Mouse (Mus musculus) retina, postnatal 1 day (tissue): Measurements from ENCODE around the gene Gm21970.
A peak's percentile ranks its signal among the peaks of the same experiment; 100 is the strongest.

ENCODE experiments used
- DNase-seq: peaks from one replicate; pipeline ENCODE4 v3.0.0-alpha.2; 2012

Gene Gm21970

DNA sequence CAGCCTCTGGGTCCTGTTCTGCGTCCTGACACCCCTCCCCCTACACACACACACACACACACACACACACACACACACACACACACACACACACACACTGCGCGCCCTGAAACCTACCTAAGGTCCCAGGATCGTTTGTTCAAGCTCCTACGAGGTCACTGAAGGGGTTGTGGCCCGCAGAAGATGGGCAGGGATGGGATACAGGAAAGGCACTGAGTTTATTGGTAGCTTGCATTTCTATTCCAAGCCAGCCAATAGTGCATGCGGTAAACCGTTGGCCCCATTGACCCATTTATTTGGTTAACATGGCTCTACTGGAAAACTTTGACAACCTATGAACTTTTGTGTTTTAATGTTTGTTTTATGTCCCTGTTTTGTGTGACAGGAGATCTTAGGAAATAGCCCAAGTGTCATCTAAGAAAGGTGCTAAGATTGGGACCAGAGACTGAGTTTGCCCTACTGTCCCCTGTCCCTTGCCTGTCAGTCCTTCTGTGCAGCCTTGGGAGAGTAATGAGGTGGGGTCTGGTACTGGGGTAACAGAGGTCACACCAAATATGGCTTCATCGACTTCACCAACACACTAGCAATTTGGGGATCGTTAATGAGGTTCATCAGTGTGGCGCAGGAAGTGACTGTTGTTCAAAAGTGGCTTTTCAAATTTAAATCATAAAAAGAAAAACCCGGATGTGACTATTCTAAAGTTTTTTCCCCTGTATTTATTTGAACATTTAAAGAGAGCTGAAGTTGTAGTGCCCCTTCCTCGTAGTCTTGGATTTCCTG, 17.9 kb upstream of the Gm21970 start:
- DNase-seq: no peak

DNA sequence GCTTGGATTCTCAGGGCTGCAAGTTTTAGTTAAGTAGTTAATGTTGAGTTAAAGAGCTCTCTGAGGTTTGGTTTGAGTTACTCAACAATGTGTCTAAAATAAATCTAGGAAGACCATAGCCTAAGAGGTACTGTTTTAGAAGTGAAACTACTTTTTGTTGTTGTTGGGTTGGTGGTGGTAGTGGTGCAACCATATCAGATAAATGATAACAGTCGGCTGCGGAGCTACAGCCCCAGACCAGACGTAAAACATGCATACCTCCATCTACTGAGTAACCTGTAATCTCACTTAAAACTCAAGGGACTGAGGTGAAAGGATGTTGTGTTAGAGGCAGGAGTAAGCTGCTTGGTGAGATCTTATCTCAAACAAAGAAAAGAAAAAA, 17.3 kb upstream of the Gm21970 start:
- DNase-seq: no peak

DNA sequence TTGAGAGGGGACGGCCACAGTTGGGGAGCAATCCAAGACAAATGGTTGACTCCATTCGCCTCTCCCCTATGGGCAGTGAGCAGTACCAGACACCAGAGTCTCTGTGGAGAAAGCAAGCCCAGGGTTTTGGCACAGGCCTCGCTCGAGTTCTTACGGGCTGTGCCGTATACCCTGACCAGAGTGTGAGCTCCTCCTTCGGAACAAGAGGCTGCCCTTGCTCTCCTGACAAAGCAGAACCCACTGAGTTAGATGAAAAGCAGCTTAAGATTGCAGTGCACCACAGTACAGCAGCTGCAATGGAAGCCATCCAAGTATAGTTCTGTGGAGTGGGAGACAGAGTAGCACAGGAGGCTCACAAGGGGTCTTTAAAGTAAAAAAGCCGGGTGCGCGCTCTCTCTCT, 14.8 kb upstream of the Gm21970 start:
- DNase-seq: no peak

DNA sequence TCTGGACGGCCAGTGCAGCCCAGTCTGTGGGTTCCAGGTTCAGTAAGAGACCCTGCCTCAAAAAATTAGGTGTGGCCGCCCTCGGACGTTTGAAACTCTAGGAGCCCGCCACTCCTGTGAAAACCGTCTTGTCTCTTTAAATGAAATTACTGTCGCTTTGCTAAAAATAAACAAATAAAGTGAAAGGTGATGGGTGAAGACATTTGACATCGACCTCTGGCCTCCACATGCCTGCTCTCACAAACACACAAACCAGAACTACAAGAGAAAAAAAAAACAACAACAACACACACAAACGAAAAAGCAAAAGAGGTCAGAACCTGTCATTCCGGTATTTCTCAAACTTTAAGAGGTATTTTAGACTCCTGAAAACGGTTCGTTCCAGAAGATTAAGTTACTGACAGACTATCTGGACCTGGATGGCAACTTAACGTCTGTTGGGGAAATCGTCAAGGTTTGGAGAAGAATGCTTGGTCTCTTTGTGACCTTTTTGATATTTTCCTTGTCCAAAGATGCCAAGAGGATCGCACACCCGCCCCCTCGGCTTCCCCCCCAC, 13.0 kb upstream of the Gm21970 start:
- DNase-seq: no peak

DNA sequence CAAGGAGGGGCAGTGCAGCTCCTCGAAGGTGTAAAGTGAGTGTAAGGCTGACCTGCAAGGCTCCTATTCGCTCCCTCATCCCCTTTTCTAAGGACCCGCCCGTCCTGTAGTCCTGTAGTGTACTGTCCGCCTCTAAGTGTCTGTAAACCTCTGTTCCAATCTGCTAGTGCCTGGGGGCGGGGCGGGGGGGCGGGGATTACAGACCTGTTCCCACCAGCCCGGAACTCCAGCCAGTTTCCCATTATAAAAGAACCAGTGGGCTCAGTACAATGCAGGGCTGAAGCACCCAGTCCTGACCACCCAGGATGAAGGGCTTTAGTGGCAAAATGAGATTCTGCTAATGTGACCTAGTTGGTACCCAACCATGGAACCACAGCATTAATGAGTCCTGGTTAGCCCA, 12.5 kb upstream of the Gm21970 start:
- DNase-seq: peak; percentile 87

DNA sequence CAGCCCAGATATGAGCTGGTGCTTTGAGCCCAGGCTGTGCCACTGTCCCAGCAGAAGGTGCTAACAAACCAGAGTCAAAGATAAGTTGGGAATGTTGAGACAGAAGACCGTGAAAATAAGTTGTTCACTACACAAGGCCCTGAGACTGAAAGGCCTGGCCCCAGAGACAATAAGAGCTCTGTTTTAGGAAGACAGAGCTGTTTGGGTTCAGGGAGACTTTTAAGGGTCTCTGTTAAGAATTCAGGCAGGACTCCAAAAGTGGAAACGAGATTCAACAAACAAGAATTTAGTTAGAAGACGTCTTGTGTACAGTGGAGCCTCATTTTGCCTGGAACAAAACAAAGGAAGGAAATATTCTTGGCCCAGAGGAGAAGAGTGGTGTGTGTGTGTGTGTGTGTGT, 12.1 kb upstream of the Gm21970 start:
- no peak for DNase-seq

DNA sequence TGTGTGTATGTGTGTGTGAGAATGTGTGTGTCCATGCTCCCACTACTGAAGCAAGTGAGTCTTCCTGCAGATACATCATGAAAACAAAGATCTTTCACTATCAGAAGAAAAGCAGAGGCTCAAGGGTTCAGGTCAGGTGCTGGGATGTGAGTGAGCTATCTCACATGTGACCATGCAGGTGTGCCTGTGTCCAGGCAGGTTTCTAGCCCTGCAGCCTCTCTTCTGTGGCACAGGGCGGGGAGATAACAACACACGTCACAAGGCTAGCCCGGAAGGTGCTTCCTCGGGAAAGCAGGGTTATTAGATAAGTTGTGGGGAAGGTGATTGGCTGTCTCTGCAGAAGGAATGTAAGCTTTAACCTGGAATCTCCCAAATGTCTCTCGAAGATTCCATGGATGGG, 11.4 kb upstream of the Gm21970 start:
- DNase-seq: no peak

DNA sequence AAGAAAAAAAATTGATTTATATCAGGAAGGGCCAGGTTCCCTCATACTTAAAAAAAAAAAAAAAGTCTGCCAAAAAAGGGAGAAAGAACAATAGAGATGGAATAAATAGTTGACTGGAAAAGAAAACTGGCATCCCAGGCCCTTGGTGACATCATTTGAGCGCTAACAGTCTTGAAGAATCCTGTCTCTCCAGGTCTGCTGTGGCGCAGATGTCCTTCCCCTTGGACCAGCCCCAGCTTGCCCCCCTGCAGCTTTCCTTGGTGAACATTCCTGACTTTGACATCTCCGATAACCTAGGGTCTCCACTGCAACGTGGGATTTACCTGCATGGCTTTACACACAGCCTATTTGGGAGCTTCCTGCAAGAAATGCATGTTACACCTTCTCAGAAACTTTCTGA, 9.9 kb upstream of the Gm21970 start:
- DNase-seq: no peak

DNA sequence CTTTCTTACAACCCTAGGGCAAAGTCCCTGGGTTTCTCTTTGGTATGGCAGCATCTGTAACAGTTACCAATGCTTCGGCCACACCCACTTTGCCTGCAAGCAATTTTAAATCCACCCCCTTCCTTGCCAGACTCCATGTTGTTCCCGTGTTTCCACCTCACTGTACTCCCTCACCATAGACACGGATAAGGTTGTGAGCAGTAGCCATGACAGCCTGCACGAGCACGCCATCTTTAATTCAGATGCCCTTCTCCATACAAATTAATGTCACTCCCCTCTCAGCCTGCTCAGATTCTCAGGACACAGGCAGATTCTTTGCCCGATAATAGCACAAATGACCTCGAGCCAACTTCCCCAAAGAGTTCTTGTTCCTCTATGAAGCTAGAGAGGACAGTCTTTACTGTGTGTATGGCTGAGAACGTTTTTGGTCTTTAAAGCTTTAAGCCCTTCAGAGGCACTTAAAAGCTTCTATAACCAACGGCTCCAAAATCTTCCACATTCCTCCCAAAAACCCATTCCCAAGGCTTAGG, 9.2 kb upstream of the Gm21970 start:
- DNase-seq: no peak

DNA sequence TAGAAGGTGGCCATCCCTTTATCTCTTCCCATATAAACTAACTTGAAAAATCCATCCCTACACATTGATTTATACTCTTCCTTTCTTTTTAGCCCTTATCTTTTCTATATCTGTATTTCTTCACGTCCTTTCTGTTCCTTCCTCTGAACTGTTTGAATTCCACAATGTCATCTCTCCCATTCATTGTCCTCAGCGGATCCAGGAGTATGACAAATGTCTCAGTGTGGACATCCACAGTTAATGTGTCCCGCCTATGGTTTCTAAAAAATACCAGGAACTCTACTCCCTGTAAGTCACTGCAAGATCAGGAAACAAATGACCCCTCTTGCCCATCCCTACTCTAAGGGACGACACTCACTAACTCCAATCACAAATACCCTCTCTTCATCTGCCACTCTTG, 7.3 kb upstream of the Gm21970 start:
- DNase-seq: no peak

DNA sequence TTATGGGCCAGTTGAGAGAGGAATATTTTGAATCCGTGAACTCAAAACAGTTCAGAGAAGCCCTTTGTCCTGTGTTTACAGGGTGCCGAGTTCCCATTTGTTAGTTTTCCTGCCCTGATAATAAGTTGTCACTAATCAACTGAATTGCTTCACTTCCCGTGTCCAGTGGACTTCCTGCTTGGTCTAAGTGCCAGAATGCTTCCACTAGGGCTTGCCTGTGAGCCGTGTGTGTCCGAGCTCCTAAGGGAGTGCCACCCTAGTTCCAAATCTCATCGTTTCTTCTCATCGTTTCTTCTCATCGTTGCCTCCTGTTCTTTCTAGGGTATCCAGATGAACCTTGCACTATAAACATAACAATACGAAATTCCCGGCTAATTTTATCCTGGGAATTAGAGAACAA, 5.9 kb upstream of the Gm21970 start:
- DNase-seq: peak; percentile 25

DNA sequence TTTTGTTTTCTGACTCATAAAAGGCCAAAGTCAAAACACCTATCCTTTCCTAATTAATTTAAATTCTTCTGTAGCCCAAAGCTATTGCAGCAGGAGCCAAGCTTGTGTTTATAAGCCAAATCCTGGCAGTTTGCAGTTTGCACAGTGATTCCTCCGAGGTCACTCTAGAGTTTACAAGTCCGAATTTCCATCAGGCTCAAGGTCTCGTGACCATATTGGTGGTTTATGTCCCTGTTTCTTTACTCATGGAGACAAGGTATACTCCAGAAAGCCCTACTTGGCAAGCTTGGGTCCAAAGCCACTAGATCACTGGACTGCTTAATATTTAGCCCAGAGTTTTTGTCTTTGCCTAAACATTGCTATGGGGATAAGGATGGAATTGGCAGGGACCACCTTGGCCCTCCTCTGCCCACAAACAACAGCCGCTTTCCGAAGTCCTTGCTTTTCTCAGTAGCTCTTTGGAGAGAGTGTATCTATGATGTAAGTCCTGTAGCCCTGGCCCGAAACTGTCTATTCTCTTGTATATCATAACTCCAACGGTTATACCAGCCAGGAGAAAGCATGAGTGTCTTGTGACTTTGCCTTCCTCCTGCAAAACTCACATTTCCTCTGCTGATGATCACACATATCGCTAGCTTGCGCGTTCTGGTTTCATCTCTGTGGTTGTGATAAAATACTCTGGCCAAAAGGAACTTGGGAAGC, 5.0 kb upstream of the Gm21970 start:
- no peak for DNase-seq

DNA sequence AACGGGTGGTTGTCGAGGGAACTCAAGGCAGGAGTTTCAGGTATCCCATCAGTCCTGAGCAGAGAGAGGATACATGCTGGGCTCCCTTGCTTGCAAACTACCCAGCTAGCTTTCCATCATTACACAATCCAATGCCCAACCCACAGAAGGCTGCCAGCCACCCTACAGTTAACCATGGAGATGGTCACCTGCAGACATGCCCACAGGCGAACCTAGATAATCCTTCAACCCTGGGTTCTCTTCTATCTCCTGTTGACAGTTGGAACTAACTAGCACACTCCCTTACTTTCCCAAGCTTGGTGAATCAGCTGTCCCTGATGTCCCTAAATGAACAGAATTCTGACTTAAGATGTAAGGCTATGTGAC, 4.4 kb upstream of the Gm21970 start:
- no peak for DNase-seq

DNA sequence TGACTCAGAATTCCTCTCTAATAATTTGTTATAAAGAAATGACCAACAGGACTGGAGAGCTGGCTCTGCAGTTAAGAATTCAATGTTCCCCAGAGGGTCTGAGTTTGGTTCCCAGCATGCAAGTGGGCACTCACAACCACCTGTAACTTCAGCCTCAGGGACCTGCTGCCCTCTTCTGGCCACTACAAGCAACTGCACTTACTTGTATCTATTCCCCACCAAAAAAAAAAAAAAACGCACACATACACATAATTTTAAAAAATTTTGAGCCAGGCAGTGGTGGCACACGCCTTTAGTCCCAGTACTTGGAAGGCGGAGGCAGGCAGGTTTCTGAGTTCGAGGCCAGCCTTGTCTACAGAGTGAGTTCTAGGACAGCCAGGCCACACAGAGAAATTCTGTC, 1.4 kb upstream of the Gm21970 start:
- DNase-seq: peak; percentile 29

DNA sequence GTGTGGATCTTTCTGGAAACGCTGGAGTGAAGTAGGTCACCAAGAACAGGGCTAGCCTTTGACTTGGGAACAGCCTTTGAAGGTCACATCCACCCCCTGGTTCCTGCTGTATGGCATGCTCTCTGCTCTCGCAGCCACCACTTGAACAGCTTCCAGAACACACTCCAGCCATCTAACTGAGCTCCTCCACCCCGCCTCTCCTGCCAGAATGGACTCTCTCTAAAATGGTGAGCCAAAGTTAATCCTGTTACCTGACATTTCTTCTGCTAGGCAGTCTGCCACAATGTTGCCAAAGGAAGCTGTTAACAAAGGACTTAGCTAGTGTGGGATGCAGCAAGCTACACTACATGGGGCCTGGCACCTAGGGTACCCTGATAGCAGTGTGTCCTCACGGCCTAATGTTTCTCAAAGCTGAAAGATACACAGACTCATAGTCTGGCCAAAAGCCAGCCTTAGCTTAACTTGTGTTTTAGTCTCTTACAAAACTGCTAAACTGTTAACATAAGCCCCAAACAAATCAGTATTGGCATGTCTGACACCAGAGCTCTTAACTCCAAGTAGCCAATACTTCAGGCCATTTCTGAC, 3.4 kb downstream of the Gm21970 start:
- no peak for DNase-seq

DNA sequence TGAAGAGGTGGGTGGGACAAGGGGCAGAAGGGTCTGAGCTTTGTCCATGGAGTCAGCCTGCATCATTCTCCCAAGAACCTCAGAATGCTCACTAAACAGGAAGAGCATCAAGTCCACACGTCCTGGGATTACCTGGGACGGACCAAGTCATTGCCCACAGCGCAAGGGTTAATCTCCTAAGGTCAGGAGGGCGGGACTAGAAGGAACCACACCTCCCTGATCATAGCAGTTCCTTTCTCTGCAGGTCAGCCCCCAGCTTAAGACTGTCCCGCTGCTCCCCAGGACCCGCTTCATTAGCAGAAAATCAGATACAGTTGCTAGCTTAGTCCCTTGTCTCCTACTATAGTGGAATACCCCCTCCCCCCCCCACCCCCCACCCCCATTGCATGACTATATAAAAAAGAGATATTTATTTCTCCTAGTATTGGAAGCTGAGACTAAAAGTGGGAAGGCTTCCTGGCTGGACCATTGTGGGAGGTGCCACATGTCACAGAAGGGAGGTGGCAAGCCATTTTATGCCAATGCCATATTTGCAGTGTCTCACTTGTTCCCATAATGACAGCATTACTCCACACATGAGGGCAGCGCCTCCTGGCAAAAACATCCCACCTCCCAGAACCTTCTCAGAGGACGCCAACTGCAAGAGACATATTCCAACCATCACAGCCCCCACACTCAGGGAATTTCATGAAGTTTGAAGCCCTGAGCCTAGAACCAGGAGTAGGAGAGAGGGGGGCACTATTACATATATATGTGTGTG, 4.3 kb downstream of the Gm21970 start:
- no peak for DNase-seq

DNA sequence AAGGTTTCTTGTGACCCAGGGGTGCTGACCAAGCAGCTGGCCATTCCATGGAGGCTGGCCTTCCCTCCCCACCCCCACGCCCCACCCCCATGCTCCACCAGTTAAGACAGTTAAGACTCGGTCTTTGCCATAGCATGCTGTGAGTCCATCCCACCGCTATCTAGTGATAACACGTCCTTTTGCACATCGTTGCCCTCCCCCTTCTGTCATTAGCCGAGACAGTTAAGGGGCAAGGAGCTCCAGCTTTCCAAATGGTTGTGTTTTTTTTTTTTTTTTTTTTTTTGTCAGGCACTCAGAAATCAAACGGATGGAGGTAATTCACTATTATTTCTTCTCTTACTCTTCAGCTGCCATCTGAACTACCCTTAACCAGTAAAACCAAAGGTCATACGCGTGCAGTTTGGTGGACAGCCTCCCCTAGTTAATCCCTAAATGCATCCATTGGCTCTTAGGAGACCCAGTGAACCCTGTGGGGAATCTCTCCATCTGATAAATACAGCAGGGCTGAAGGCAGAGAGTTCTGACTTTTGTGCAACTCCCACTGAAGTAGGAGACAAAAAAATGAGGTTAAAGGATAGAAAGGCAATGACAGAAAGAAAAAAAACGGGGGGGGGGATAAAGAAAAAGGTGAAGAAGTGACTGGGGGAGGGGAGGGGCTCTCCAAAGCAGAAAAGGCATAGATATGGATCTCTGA, 5.5 kb downstream of the Gm21970 start:
- DNase-seq: no peak

DNA sequence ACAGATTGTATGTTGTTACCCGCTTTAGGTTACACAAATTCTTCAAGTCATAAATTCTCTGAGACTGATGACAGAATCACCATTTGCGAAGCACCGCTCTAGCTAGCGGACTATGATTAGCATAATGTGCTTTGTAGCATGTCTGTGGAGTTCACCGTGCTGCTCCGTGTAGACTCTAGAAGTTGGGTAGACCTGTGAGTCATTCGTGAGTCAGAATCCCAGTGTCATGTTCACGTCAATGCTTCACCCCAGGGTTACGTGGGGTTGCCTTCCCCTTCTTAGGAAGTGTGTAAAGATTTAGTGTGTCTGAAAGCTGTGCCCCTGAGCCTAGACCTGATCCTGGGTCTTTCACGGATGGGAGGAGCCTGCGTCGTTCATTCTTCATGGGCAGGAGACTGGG, 6.5 kb downstream of the Gm21970 start:
- no peak for DNase-seq

DNA sequence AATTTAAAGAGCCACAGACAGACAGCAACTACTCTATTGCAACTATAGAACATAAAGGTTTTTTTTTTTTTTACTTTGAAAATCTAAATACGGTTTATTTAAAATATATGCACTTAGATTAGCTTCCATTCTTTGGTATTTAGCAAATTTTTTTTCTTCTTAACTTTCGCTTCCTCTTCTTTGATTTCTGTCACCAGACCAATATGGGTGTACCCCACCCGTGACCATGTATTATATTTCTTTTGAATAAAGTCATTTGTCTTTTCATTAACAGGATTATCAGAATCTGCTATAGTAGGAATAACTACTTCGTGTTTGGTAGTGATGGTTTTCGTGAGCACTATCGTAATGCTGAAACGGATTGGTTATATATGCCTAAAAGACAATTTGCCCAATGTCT, 7.4 kb downstream of the Gm21970 start:
- no peak for DNase-seq

DNA sequence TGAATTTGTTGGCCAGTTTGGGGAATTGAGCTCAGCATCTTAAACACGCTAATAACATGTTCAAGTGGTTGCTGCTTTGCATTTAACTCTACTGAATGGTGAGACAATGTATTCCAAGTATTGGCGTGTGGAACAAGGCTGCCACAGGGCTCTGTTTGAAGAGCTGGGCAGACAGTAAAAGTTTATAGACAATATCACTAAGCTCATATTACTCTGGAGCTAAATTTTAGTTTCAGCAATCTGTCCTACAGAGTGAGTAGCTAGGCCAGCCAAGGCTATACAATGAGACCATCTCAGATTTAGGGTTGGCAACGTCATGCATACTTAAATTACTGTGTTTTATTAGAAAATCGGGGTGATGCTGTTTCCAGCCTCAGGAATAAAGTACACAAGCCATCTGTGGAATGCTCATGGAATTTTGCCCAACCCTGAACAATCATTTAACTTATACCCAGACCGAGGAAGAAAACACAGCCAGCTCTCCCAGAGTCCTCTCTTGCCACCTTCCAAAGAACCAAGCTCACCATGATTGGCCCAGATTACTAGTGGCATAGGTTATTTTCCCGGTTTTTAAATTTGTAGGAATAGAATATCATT, 10.1 kb downstream of the Gm21970 start:
- DNase-seq: no peak

DNA sequence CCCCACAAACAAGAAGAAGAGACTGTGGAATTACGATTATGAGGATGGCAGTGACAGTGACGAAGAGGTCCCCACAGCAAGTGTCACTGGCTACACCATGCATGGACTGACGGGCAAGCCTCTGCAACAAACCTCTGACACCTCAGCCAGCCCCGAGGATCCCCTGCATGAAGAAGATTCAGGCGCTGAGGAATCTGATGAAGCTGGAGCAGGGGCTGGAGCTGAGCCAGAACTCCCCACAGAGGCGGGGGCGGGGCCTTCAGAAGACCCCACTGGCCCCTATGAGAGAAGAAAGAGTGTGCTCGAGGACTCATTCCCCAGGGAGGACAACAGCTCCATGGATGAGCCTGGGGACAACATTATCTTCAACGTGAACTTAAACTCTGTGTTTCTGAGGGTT, 12.3 kb downstream of the Gm21970 start:
- no peak for DNase-seq

DNA sequence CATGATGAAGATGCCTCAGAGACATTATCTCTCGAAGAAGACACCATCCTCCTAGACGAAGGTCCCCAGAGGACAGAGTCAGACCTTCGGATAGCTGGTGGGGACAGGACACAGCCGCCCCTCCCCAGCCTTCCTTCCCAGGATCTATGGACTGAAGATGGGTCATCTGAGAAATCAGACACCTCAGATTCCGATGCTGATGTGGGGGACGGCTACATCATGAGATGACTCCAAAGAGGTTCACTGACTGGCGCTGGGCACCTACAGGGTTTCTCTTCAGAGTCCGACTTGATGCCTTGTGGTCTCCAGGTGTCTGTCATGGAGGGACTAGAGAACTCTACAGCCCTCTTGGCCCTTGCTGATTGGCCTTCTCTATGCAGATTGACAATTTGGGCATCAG, 12.7 kb downstream of the Gm21970 start:
- no peak for DNase-seq
